Mouse (Mus musculus) G1E (cell line): ENCODE measurements around the gene Zfp277. TPM values are rescaled to one million over a fixed set of nuclear protein-coding genes. Genes with fewer than 3 reads are reported as not detected.

ENCODE experiments used
- ATAC-seq: 2 replicates; pipeline ENCODE4 v1.8.0; 2016; ENCODE audit warnings: mild to moderate bottlenecking; ENCODE audit not compliant: insufficient number of reproducible peaks, poor library complexity, low FRiP score, severe bottlenecking; ENCODE audit errors: extremely low read depth
- DNase-seq: peaks from one replicate; pipeline ENCODE4 v3.0.0; 2012; ENCODE audit warnings: low spot score
- H3K27me3 ChIP-seq: 2 replicates; pipeline ENCODE4 v1.6.1; 2012; ENCODE audit warnings: mild to moderate bottlenecking, low read length, inconsistent platforms; ENCODE audit not compliant: insufficient read depth
- H3K36me3 ChIP-seq: replicated peaks from 2 replicates; pipeline ENCODE3; 2012; ENCODE audit warnings: mild to moderate bottlenecking, inconsistent platforms
- H3K4me1 ChIP-seq: 2 replicates; pipeline ENCODE4 v1.6.1; 2012; ENCODE audit warnings: low read depth, low read length, inconsistent platforms, mixed read lengths; ENCODE audit not compliant: insufficient read depth
- H3K4me3 ChIP-seq: 2 replicates; pipeline ENCODE4 v1.5.1; 2012; ENCODE audit warnings: low read depth, mild to moderate bottlenecking, inconsistent platforms, low read length, moderate library complexity, mixed read lengths
- H3K9me3 ChIP-seq: replicated peaks from 2 replicates; pipeline ENCODE4 v1.6.1; 2012; ENCODE audit warnings: inconsistent platforms
- CTCF ChIP-seq: IDR thresholded peaks from 2 replicates; pipeline ENCODE4 v1.5.1; 2012; ENCODE audit warnings: low read depth, low read length, inconsistent platforms, mixed read lengths
- GATA1 ChIP-seq: IDR thresholded peaks from 2 replicates; pipeline ENCODE4 v1.6.1; 2012; ENCODE audit warnings: borderline replicate concordance, low read length, inconsistent platforms, mixed read lengths
- GATA2 ChIP-seq: IDR thresholded peaks from 2 replicates; pipeline ENCODE4 v1.6.1; 2012; ENCODE audit warnings: low read depth, low read length, inconsistent platforms, borderline replicate concordance
- POLR2AphosphoS5 ChIP-seq: IDR thresholded peaks from 2 replicates; pipeline ENCODE4 v1.6.1; 2012; ENCODE audit warnings: low read depth, low read length, inconsistent platforms; ENCODE audit not compliant: insufficient replicate concordance
- TAL1 ChIP-seq: conservative IDR thresholded peaks from 2 replicates; pipeline ENCODE4 v1.6.1; 2012; ENCODE audit warnings: low read depth, low read length, inconsistent platforms, mixed read lengths
- polyA plus RNA-seq: library from polyadenylated mRNA; stranded (reverse); fragments of >175 nt; gene quantifications from 2 replicates; pipeline ENCODE4 v1.2.3, GENCODE M21; 2012
- total RNA-seq, 2 experiments: library from RNA; stranded (forward) in 1 of 2; stranded (reverse) in 1 of 2; fragments of 200-1000 nt in 1 of 2; fragments of >200 nt in 1 of 2; fragmentation: Nextera tagmentation in 1 of 2; gene quantifications; 2 replicates each; pipeline ENCODE4 v1.2.3; 2014 to 2017

The Zfp277 gene
- total and polyA plus RNA-seq, 3 experiments, result 5.6 to 57.6 (median 56.5) TPM

GRCm38 (mm10) chr12:40445206-40445605, 496 bp downstream of the Zfp277 start:
- Histone ChIP-seq H3K27me3 (peaks cover 34% of the 10 kb centered on the region), H3K9me3 (no peaks in the 10 kb centered on the region), H3K36me3 (peaks cover 15% of the 10 kb centered on the region), H3K4me3 (peak overlapping the region; percentile 87), H3K4me1 (peaks cover 17% of the 10 kb centered on the region)
- DNase-seq, result peak; percentile 42
- no peak for ATAC-seq
- TF ChIP-seq GATA1 (no peak), POLR2AphosphoS5 (no peak), TAL1 (no peak), CTCF (no peak), GATA2 (no peak)

DNA sequence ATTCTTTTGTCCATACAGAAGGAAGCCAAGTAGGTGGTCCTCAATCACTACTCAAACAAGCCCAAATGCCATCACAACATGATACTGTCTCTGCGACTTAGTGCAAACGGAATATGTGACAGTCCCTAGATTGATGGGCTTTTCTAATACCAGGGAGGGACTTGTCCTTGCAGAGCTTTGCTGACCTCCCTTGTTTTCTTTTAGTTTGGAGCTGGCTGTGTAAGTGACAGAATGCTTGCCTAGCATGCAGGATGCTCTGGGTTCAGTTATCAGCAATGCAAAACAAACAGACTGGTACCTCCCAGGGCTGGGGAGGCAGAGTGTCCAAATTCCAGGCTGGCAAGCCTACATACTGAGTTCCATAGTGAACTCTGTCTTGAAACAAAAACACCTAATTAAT, 7.7 kb downstream of the Zfp277 start:
- DNase-seq (no peak), ATAC-seq (no peak)
- no peaks in the 10 kb centered on the region for H3K9me3 ChIP-seq
- peaks cover 30% of the 10 kb centered on the region for H3K36me3 ChIP-seq
- no peaks in the 10 kb centered on the region; the same call in 1 of the 2 replicates for H3K4me1 ChIP-seq
- no peaks in the 10 kb centered on the region for H3K27me3 ChIP-seq
- TF ChIP-seq GATA1, result no peak
- TF ChIP-seq CTCF, result no peak
- no peak for TF ChIP-seq TAL1
- no peak for TF ChIP-seq GATA2
- TF ChIP-seq POLR2AphosphoS5, result no peak
- H3K4me3 ChIP-seq, result no peak overlapping the region

DNA sequence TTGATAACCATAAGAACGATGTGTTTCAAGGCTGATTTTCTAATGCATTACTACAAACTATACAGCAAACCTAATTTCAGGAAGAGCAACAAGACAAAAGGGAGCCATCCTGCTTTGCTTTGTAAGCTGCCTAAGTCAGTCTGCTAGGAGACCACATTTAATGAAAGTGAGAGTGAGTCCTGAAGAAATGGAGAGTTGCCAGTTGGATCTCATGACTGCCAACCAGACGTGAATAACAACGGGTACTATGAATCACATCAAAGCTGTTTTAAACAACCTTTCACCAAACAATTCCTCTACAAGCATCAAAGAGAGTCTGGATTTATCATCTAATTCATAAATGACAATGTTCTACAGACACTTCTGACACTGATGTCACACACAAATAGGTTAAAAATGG, 11.6 kb downstream of the Zfp277 start:
- DNase-seq (no peak), ATAC-seq (no peak)
- Histone ChIP-seq H3K27me3 (no peaks in the 10 kb centered on the region), H3K9me3 (no peaks in the 10 kb centered on the region), H3K4me3 (no peak overlapping the region), H3K36me3 (peaks cover 11% of the 10 kb centered on the region), H3K4me1 (no peaks in the 10 kb centered on the region; the same call in 1 of the 2 replicates)
- no peak for TF ChIP-seq POLR2AphosphoS5
- no peak for TF ChIP-seq CTCF
- no peak for TF ChIP-seq GATA1
- no peak for TF ChIP-seq GATA2
- TF ChIP-seq TAL1, result no peak

DNA sequence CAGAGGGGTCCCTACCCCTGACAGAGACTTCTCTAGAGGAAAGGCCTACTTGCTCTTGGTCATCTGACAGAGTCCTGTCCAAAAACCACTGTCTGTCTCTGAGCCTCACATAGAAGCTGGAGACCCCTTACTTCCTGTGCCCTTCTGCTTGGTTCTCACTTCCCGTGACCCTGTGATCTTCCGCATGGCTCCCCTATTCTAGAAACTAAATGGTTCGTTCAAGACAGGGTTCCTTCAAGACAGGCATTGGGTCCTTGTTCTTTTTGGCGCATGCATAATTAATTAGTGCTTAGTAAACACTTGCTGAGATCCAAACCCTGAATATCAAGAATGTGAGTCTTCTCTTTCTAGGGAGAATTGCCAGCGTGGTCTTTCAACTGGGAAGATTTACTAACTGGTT, 14.6 kb downstream of the Zfp277 start:
- Histone ChIP-seq H3K36me3 (peaks cover 24% of the 10 kb centered on the region), H3K4me3 (no peak overlapping the region), H3K9me3 (no peaks in the 10 kb centered on the region), H3K4me1 (peaks cover 4% of the 10 kb centered on the region), H3K27me3 (no peaks in the 10 kb centered on the region)
- TF ChIP-seq CTCF (no peak), GATA2 (no peak)
- ATAC-seq, result no peak
- no peak for DNase-seq

DNA sequence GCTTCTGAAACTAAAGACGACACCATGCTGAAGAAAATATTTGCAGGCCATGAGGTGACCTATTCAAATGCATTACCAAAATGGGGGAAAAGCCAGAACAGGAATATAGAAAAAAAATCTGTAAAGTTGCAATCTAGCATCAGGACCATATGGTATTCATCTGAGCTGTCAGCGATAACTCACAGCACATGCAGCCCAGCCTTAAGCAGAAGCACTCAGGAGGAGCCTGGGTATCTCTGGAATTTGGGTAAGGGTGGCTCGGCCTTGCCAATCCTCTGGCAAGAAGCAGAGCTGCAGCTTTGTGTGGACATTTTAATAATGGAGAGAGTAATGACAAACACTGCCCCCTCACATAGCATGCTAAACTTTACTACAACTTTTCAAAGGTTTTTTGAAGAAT, 15.7 kb downstream of the Zfp277 start:
- ATAC-seq (no peak), DNase-seq (no peak)
- peaks cover 4% of the 10 kb centered on the region for H3K4me1 ChIP-seq
- peaks cover 29% of the 10 kb centered on the region for H3K36me3 ChIP-seq
- no peak overlapping the region for H3K4me3 ChIP-seq
- TF ChIP-seq POLR2AphosphoS5 (no peak), GATA2 (no peak), TAL1 (no peak), CTCF (no peak), GATA1 (no peak)
- H3K27me3 ChIP-seq, result no peaks in the 10 kb centered on the region
- no peaks in the 10 kb centered on the region for H3K9me3 ChIP-seq

DNA sequence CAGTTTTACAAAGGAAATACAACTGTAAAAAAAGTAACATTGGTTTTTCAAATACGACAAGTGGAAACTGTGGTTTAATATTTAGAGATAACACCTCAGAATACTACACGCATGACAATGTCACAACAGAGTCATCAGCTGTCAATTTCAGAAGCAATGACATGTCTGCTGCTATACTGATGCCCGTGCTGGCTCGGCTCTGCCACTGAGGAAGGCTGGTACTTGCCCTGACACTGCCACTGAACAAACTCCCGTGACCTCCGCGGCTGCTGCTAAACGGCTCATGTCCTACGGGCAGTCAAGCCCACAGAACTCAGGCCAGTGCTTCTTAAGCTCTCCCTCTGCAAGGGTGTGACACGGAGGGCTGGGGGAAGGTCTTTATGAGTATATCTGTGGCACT, 18.1 kb downstream of the Zfp277 start:
- Histone ChIP-seq H3K4me1 (peaks cover 4% of the 10 kb centered on the region), H3K4me3 (no peak overlapping the region)
- no peak for ATAC-seq

DNA sequence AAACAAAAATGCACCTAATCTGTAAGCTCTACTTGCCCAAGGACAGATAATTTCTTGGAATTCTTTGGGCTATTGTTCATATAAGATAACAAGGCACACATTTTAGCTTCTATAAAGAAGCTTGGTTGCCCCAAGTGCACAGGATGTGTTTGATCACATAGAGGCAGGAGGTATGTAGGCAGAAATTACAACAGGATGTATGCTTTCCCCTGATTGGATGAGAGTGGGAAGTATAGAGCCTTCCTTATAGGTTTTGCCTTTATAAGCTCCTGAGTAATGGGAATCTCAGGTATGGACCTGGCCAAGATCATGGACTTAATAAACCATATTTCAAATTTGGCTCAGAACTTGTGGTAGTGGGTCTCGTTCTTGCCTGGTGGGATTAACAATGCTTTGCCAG, 20.7 kb downstream of the Zfp277 start:
- ATAC-seq (no peak), DNase-seq (no peak)
- no peak overlapping the region for H3K4me3 ChIP-seq
- peaks cover 4% of the 10 kb centered on the region for H3K4me1 ChIP-seq
- TF ChIP-seq GATA2 (no peak), CTCF (no peak), GATA1 (no peak), TAL1 (no peak), POLR2AphosphoS5 (no peak)
- no peaks in the 10 kb centered on the region for H3K27me3 ChIP-seq
- H3K36me3 ChIP-seq, result peaks cover 31% of the 10 kb centered on the region
- H3K9me3 ChIP-seq, result no peaks in the 10 kb centered on the region

More for the DNA sequence above, 18.1 kb downstream of the Zfp277 start:
- TF ChIP-seq TAL1, result no peak
- no peak for TF ChIP-seq CTCF
- TF ChIP-seq GATA1, result no peak
- no peak for TF ChIP-seq POLR2AphosphoS5
- no peak for TF ChIP-seq GATA2
- DNase-seq, result no peak
- no peaks in the 10 kb centered on the region for H3K27me3 ChIP-seq
- H3K36me3 ChIP-seq, result peaks cover 30% of the 10 kb centered on the region
- no peaks in the 10 kb centered on the region for H3K9me3 ChIP-seq
